Mouse (Mus musculus) liver, postnatal 0 days (tissue): ENCODE results near the gene Cspg5.

ENCODE experiments used
- CTCF ChIP-seq: sonication (generic); IDR thresholded peaks from 2 replicates; pipeline ENCODE4 v1.5.1; 2016; ENCODE audit warnings: antibody characterized with exemption, low read depth
- EP300 ChIP-seq: IDR thresholded peaks from 2 replicates; pipeline ENCODE4 v1.6.1; 2016; ENCODE audit warnings: antibody characterized with exemption, low read depth, mild to moderate bottlenecking

DNA sequence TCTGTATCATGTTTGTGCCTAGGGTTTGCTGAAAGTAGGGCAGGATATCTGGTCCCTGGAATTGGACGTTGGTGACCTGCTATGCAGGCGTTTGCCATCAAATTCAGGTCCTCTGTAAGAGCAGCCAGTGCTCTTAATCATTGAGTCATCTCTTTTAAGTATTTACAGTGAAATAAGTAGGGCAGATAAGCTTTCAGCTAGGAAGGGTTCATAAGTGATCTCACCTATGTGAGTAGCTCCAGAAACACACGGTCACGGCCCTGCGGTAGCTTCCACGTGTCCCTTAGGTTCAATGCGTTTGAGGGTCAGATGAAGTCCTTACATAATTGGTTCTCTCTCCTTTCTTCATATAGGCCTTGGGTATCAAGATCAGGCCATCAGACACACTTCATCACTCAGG lies 35.3 kb upstream of the Cspg5 start:
- TF ChIP-seq CTCF (no peak), EP300 (no peak)
